Mouse (Mus musculus): Measurements from ENCODE around the gene Cuedc1. TPM values are rescaled to one million over a fixed set of nuclear protein-coding genes. Genes with fewer than 3 reads are reported as not detected.

The Cuedc1 gene
- polyA plus RNA-seq, 1 experiment from 2014 or later = 1.1 TPM

- no peaks in the 10 kb centered on the region for H3K9me3 ChIP-seq (replicated peaks)
- no peak overlapping the region for H3K4me2 ChIP-seq
- WGBS (ENCODE audit: insufficient replicate concordance) = 37% methylated on average over 11 of the region's 11 CpGs
- H3K4me3 ChIP-seq (replicated peaks) = no peak overlapping the region
- H3K27me3 ChIP-seq = peaks cover 22% of the 10 kb centered on the region; the same call in 1 of the 2 replicates
- H3K4me1 ChIP-seq (replicated peaks) = peaks cover 35% of the 10 kb centered on the region
- no peak for ATAC-seq (ENCODE audit: insufficient read depth)
- H3K27ac ChIP-seq (replicated peaks) = no peak overlapping the region
- no peak overlapping the region for H3K9ac ChIP-seq
- H3K36me3 ChIP-seq (replicated peaks) = no peaks in the 10 kb centered on the region
Measured at GRCm38 (mm10) chr11:88148638-88149279, 50.9 kb downstream of the Cuedc1 start.

GRCm38 (mm10) chr11:88151379-88152155 lies 53.7 kb downstream of the Cuedc1 start:
- no peak overlapping the region for H3K27ac ChIP-seq (replicated peaks)
- H3K27me3 ChIP-seq = peaks cover 10% of the 10 kb centered on the region; the same call in 1 of the 2 replicates
- WGBS (ENCODE audit: insufficient replicate concordance) = 42% methylated on average over 7 of the region's 7 CpGs
- H3K4me1 ChIP-seq (replicated peaks) = peaks cover 26% of the 10 kb centered on the region
- ATAC-seq (ENCODE audit: insufficient read depth) = no peak
- no peak overlapping the region for H3K9ac ChIP-seq
- no peaks in the 10 kb centered on the region for H3K36me3 ChIP-seq (replicated peaks)
- no peak overlapping the region for H3K4me2 ChIP-seq
- H3K4me3 ChIP-seq (replicated peaks) = no peak overlapping the region
- H3K9me3 ChIP-seq (replicated peaks) = no peaks in the 10 kb centered on the region

- Histone ChIP-seq H3K9me3 (replicated peaks) (no peaks in the 10 kb centered on the region), H3K27me3 (0 out of 2 replicates have a peak, but pooled peaks cover 6% of the 10 kb centered on the region), H3K36me3 (replicated peaks) (no peaks in the 10 kb centered on the region), H3K27ac (replicated peaks) (no peak overlapping the region), H3K4me1 (replicated peaks) (peaks cover 7% of the 10 kb centered on the region), H3K4me2 (no peak overlapping the region), H3K9ac (no peak overlapping the region), H3K4me3 (replicated peaks) (no peak overlapping the region)
- 67% methylated on average over 5 of the region's 5 CpGs for WGBS (ENCODE audit: insufficient replicate concordance)
- no peak for ATAC-seq (ENCODE audit: insufficient read depth)
Measured at GRCm38 (mm10) chr11:88153880-88154279, 56.0 kb downstream of the Cuedc1 start.

- 75% methylated on average over 8 of the region's 8 CpGs for WGBS (ENCODE audit: insufficient replicate concordance)
- H3K36me3 ChIP-seq (replicated peaks) = no peaks in the 10 kb centered on the region
- H3K27me3 ChIP-seq = 0 out of 2 replicates have a peak, but pooled peaks cover under 1% of the 10 kb centered on the region
- H3K27ac ChIP-seq (replicated peaks) = no peak overlapping the region
- ATAC-seq (ENCODE audit: insufficient read depth) = no peak
- no peak overlapping the region for H3K4me2 ChIP-seq
- no peaks in the 10 kb centered on the region for H3K9me3 ChIP-seq (replicated peaks)
- no peak overlapping the region for H3K9ac ChIP-seq
- H3K4me3 ChIP-seq (replicated peaks) = no peak overlapping the region
- H3K4me1 ChIP-seq (replicated peaks) = peaks cover 4% of the 10 kb centered on the region
Measured at GRCm38 (mm10) chr11:88154500-88154899, 56.6 kb downstream of the Cuedc1 start.

GRCm38 (mm10) chr11:88155451-88155850 lies 57.6 kb downstream of the Cuedc1 start:
- Histone ChIP-seq H3K36me3 (replicated peaks) (no peaks in the 10 kb centered on the region), H3K9ac (no peak overlapping the region), H3K4me1 (replicated peaks) (peaks cover 4% of the 10 kb centered on the region), H3K4me2 (no peak overlapping the region), H3K9me3 (replicated peaks) (no peaks in the 10 kb centered on the region), H3K27me3 (peaks cover 7% of the 10 kb centered on the region; the same call in 1 of the 2 replicates), H3K27ac (replicated peaks) (no peak overlapping the region), H3K4me3 (replicated peaks) (no peak overlapping the region)
- ATAC-seq (ENCODE audit: insufficient read depth) = no peak
- 50% methylated on average over 3 of the region's 3 CpGs for WGBS (ENCODE audit: insufficient replicate concordance)

- ATAC-seq (ENCODE audit: insufficient read depth) = no peak
- Histone ChIP-seq H3K9ac (no peak overlapping the region), H3K36me3 (replicated peaks) (no peaks in the 10 kb centered on the region), H3K4me3 (replicated peaks) (no peak overlapping the region), H3K27ac (replicated peaks) (no peak overlapping the region), H3K4me2 (no peak overlapping the region), H3K4me1 (replicated peaks) (peaks cover 4% of the 10 kb centered on the region), H3K9me3 (replicated peaks) (no peaks in the 10 kb centered on the region), H3K27me3 (peaks cover 13% of the 10 kb centered on the region)
- 62% methylated on average over 8 of the region's 8 CpGs for WGBS (ENCODE audit: insufficient replicate concordance)
Measured at GRCm38 (mm10) chr11:88155998-88156397, 58.1 kb downstream of the Cuedc1 start.

- ATAC-seq (ENCODE audit: insufficient read depth) = no peak
- no peak overlapping the region for H3K9ac ChIP-seq
- no peak overlapping the region for H3K4me2 ChIP-seq
- WGBS (ENCODE audit: insufficient replicate concordance) = 32% methylated on average over 2 of the region's 2 CpGs
- H3K4me3 ChIP-seq (replicated peaks) = no peak overlapping the region
- H3K4me1 ChIP-seq (replicated peaks) = no peaks in the 10 kb centered on the region; the same call in none of the 2 replicates
- no peaks in the 10 kb centered on the region for H3K9me3 ChIP-seq (replicated peaks)
- H3K27ac ChIP-seq (replicated peaks) = no peak overlapping the region
- H3K36me3 ChIP-seq (replicated peaks) = no peaks in the 10 kb centered on the region
- H3K27me3 ChIP-seq = peaks cover 16% of the 10 kb centered on the region
Measured at GRCm38 (mm10) chr11:88156403-88156802, 58.5 kb downstream of the Cuedc1 start.

GRCm38 (mm10) chr11:88158842-88159246 lies 61.0 kb downstream of the Cuedc1 start:
- Histone ChIP-seq H3K27me3 (peaks cover 29% of the 10 kb centered on the region), H3K9ac (no peak overlapping the region), H3K4me1 (replicated peaks) (peaks cover 7% of the 10 kb centered on the region), H3K4me2 (no peak overlapping the region), H3K4me3 (replicated peaks) (no peak overlapping the region), H3K9me3 (replicated peaks) (no peaks in the 10 kb centered on the region), H3K27ac (replicated peaks) (no peak overlapping the region), H3K36me3 (replicated peaks) (no peaks in the 10 kb centered on the region)
- ATAC-seq (ENCODE audit: insufficient read depth) = no peak
- WGBS (ENCODE audit: insufficient replicate concordance) = 57% methylated on average over 5 of the region's 5 CpGs

GRCm38 (mm10) chr11:88159389-88159788 lies 61.5 kb downstream of the Cuedc1 start:
- 62% methylated on average over 11 of the region's 11 CpGs for WGBS (ENCODE audit: insufficient replicate concordance)
- Histone ChIP-seq H3K4me2 (no peak overlapping the region), H3K27ac (replicated peaks) (no peak overlapping the region), H3K9ac (no peak overlapping the region), H3K36me3 (replicated peaks) (no peaks in the 10 kb centered on the region), H3K27me3 (peaks cover 32% of the 10 kb centered on the region), H3K4me3 (replicated peaks) (no peak overlapping the region), H3K4me1 (replicated peaks) (peaks cover 8% of the 10 kb centered on the region), H3K9me3 (replicated peaks) (no peaks in the 10 kb centered on the region)
- ATAC-seq (ENCODE audit: insufficient read depth) = no peak

- H3K9ac ChIP-seq = no peak overlapping the region
Measured at GRCm38 (mm10) chr11:88160316-88160715, 62.5 kb downstream of the Cuedc1 start.

GRCm38 (mm10) chr11:88161051-88161581 lies 63.3 kb downstream of the Cuedc1 start:
- Histone ChIP-seq H3K27me3 (peaks cover 41% of the 10 kb centered on the region), H3K27ac (replicated peaks) (no peak overlapping the region)

More at GRCm38 (mm10) chr11:88160316-88160715, 62.5 kb downstream of the Cuedc1 start:
- no peak overlapping the region for H3K4me2 ChIP-seq
- WGBS (ENCODE audit: insufficient replicate concordance) = 45% methylated on average over 5 of the region's 5 CpGs
- H3K4me1 ChIP-seq (replicated peaks) = peaks cover 13% of the 10 kb centered on the region
- no peak overlapping the region for H3K27ac ChIP-seq (replicated peaks)
- no peaks in the 10 kb centered on the region for H3K36me3 ChIP-seq (replicated peaks)
- H3K27me3 ChIP-seq = peaks cover 36% of the 10 kb centered on the region
- ATAC-seq (ENCODE audit: insufficient read depth) = no peak
- no peak overlapping the region for H3K4me3 ChIP-seq (replicated peaks)
- H3K9me3 ChIP-seq (replicated peaks) = no peaks in the 10 kb centered on the region

More at GRCm38 (mm10) chr11:88161051-88161581, 63.3 kb downstream of the Cuedc1 start:
- Histone ChIP-seq H3K36me3 (replicated peaks) (no peaks in the 10 kb centered on the region), H3K4me3 (replicated peaks) (peak overlapping the region; percentile 40), H3K4me2 (peak overlapping the region; percentile 71), H3K9ac (no peak overlapping the region), H3K4me1 (replicated peaks) (peaks cover 13% of the 10 kb centered on the region), H3K9me3 (replicated peaks) (no peaks in the 10 kb centered on the region)
- ATAC-seq (ENCODE audit: insufficient read depth) = no peak
- 2% methylated on average over 20 of the region's 33 CpGs for WGBS (ENCODE audit: insufficient replicate concordance)
